In the genomic region with DNA sequence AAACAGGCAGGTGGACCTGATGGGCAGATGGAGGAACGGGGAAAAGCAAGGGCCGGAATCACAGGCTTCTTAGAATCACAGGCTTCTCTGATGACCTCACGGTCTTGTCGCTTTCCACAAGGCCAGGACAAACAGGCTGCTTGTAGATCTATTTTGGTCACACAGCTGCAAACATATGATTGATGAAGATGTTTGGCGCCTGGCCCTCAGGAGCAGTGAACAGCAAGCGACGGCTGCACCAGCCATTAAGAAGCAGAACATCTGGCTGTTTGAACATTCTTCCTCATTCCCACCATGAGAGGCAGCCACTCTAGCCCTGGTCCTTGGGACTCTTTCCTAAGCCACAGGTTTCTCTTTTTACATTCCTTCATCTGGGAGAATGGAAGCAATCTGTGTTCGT, we compare ENCODE assay signal across 11 mouse cellular contexts.
DNase-seq lines count a peak whose midpoint lies in the region; ATAC-seq and TF ChIP-seq lines count a peak whose summit lies in the region.
"Had no signal": no experiment of that assay in that cellular context is flagged by ENCODE, and none has a peak within 500 bp of the region (broad histone marks: within the 10 kb centered on the region; RNA-seq: fewer than 3 reads in every experiment).

No protein-coding gene starts in this region.

- peak; percentile 47; the same call in 1 of the 2 replicates for ATAC-seq in forebrain, embryonic 11.5 days (replicated peaks; ENCODE audit: low FRiP score)
- ATAC-seq in forebrain, embryonic 15.5 days (replicated peaks): no peak
- no peak for ATAC-seq in heart, embryonic 12.5 days (ENCODE audit: insufficient number of reproducible peaks, low FRiP score)
- ATAC-seq in limb, embryonic 14.5 days (ENCODE audit: low FRiP score, low read depth): peak; percentile 67
- no peak for ATAC-seq in liver, postnatal 0 days
- ATAC-seq: liver, embryonic 12.5 days had no signal

- H3K36me3 ChIP-seq in forebrain, embryonic 11.5 days (ENCODE audit: control insufficient read depth, insufficient read depth, low read length): no peaks in the 10 kb centered on the region
- no peaks in the 10 kb centered on the region for H3K36me3 ChIP-seq in forebrain, embryonic 15.5 days
- H3K36me3 ChIP-seq in heart, embryonic 12.5 days: no peaks in the 10 kb centered on the region
- no peaks in the 10 kb centered on the region; the same call in 1 of the 2 replicates for H3K36me3 ChIP-seq in limb, embryonic 14.5 days (ENCODE audit: control insufficient read depth, insufficient read depth, low read length)
- H3K36me3 ChIP-seq in liver, postnatal 0 days (replicated peaks; ENCODE audit: insufficient read depth, low read length): no peaks in the 10 kb centered on the region
- H3K36me3 ChIP-seq: hindbrain, embryonic 12.5 days; liver, embryonic 12.5 days; neural tube, embryonic 15.5 days had no signal

- no peak for DNase-seq in forebrain, embryonic 11.5 days (ENCODE audit: low spot score)
- DNase-seq in adrenal gland, postnatal 14 days: peak; percentile 70
- DNase-seq in limb, embryonic 14.5 days (ENCODE audit: low spot score): peak; percentile 55
- DNase-seq in embryo, embryonic 11 days: no peak
- DNase-seq in liver, postnatal 0 days: no peak
- DNase-seq in layer of hippocampus, adult 9-11 months: no peak

- H3K27me3 ChIP-seq in forebrain, embryonic 11.5 days (ENCODE audit: control insufficient read depth, insufficient read depth, low read length): no peaks in the 10 kb centered on the region
- no peaks in the 10 kb centered on the region for H3K27me3 ChIP-seq in forebrain, embryonic 15.5 days
- H3K27me3 ChIP-seq in heart, embryonic 12.5 days (replicated peaks): no peaks in the 10 kb centered on the region
- H3K27me3 ChIP-seq in limb, embryonic 14.5 days (ENCODE audit: control insufficient read depth, insufficient read depth, low read length): no peaks in the 10 kb centered on the region
- H3K27me3 ChIP-seq in liver, postnatal 0 days (ENCODE audit: insufficient read depth, low read length): no peaks in the 10 kb centered on the region
- H3K27me3 ChIP-seq: hindbrain, embryonic 12.5 days; liver, embryonic 12.5 days; neural tube, embryonic 15.5 days had no signal

- TF ChIP-seq POLR2A in limb, embryonic 14.5 days (IDR thresholded peaks at IDR 0.05; ENCODE audit: borderline replicate concordance, extremely low read depth, insufficient read depth, insufficient read length): no peak

- H3K4me3 ChIP-seq in forebrain, embryonic 11.5 days (ENCODE audit: low read depth, low read length): no peak overlapping the region
- H3K4me3 ChIP-seq in forebrain, embryonic 15.5 days: no peak overlapping the region
- H3K4me3 ChIP-seq in heart, embryonic 12.5 days: no peak overlapping the region
- H3K4me3 ChIP-seq in limb, embryonic 14.5 days (replicated peaks; ENCODE audit: low read length): no peak overlapping the region
- no peak overlapping the region for H3K4me3 ChIP-seq in liver, postnatal 0 days (ENCODE audit: low read depth, low read length)
- H3K4me3 ChIP-seq: hindbrain, embryonic 12.5 days; liver, embryonic 12.5 days; neural tube, embryonic 15.5 days had no signal

- H3K9ac ChIP-seq in forebrain, embryonic 11.5 days (ENCODE audit: low read length): no peak overlapping the region
- no peak overlapping the region for H3K9ac ChIP-seq in forebrain, embryonic 15.5 days (replicated peaks)
- H3K9ac ChIP-seq in heart, embryonic 12.5 days: no peak overlapping the region
- H3K9ac ChIP-seq in limb, embryonic 14.5 days (ENCODE audit: low read depth, low read length, severe bottlenecking): no peak overlapping the region
- H3K9ac ChIP-seq in liver, postnatal 0 days (replicated peaks): no peak overlapping the region
- H3K9ac ChIP-seq: hindbrain, embryonic 12.5 days; liver, embryonic 12.5 days; neural tube, embryonic 15.5 days had no signal

- H3K27ac ChIP-seq in forebrain, embryonic 11.5 days (ENCODE audit: low read depth, low read length): no peak overlapping the region
- H3K27ac ChIP-seq in forebrain, embryonic 15.5 days (replicated peaks): no peak overlapping the region
- H3K27ac ChIP-seq in heart, embryonic 12.5 days (ENCODE audit: poor library complexity, severe bottlenecking): peak overlapping the region; percentile 71
- no peak overlapping the region for H3K27ac ChIP-seq in limb, embryonic 14.5 days (replicated peaks; ENCODE audit: low read depth, low read length)
- H3K27ac ChIP-seq in liver, postnatal 0 days (ENCODE audit: low read depth): no peak overlapping the region
- H3K27ac ChIP-seq: hindbrain, embryonic 12.5 days; liver, embryonic 12.5 days; neural tube, embryonic 15.5 days had no signal

- no peak for TF ChIP-seq EP300 in liver, postnatal 0 days (IDR thresholded peaks at IDR 0.05; ENCODE audit: low read depth)

- H3K4me1 ChIP-seq in forebrain, embryonic 11.5 days (replicated peaks; ENCODE audit: control insufficient read depth, insufficient read depth, low read length): peaks cover 10% of the 10 kb centered on the region; the same call in 1 of the 2 replicates
- peaks cover 15% of the 10 kb centered on the region for H3K4me1 ChIP-seq in forebrain, embryonic 15.5 days
- H3K4me1 ChIP-seq in heart, embryonic 12.5 days (replicated peaks): peaks cover 52% of the 10 kb centered on the region
- H3K4me1 ChIP-seq in limb, embryonic 14.5 days (ENCODE audit: control insufficient read depth, insufficient read depth, low read length): no peaks in the 10 kb centered on the region; the same call in 1 of the 2 replicates
- H3K4me1 ChIP-seq in liver, postnatal 0 days (ENCODE audit: insufficient read depth): peaks cover 7% of the 10 kb centered on the region

- TF ChIP-seq CTCF in liver, postnatal 0 days (IDR thresholded peaks at IDR 0.05; ENCODE audit: low read depth): no peak

- H3K4me2 ChIP-seq in forebrain, embryonic 11.5 days (ENCODE audit: low read depth, low read length, severe bottlenecking): no peak overlapping the region
- no peak overlapping the region for H3K4me2 ChIP-seq in forebrain, embryonic 15.5 days (replicated peaks)
- peak overlapping the region; percentile 33 for H3K4me2 ChIP-seq in heart, embryonic 12.5 days
- no peak overlapping the region for H3K4me2 ChIP-seq in limb, embryonic 14.5 days (replicated peaks; ENCODE audit: low read depth, low read length, severe bottlenecking)
- H3K4me2 ChIP-seq in liver, postnatal 0 days (ENCODE audit: low read depth, low read length): no peak overlapping the region
- H3K4me2 ChIP-seq: hindbrain, embryonic 12.5 days; liver, embryonic 12.5 days; neural tube, embryonic 15.5 days had no signal

- WGBS in forebrain, embryonic 11.5 days: 66% methylated on average over 8 of the region's 8 CpGs
- WGBS in forebrain, embryonic 15.5 days: 54% methylated on average over 8 of the region's 8 CpGs
- 47% methylated on average over 8 of the region's 8 CpGs for WGBS in heart, embryonic 12.5 days
- WGBS in limb, embryonic 14.5 days: 64% methylated on average over 8 of the region's 8 CpGs
- WGBS in liver, postnatal 0 days (ENCODE audit: insufficient replicate concordance): 61% methylated on average over 8 of the region's 8 CpGs

- no peaks in the 10 kb centered on the region for H3K9me3 ChIP-seq in forebrain, embryonic 11.5 days (ENCODE audit: control insufficient read depth, low read length)
- H3K9me3 ChIP-seq in forebrain, embryonic 15.5 days: no peaks in the 10 kb centered on the region
- H3K9me3 ChIP-seq in heart, embryonic 12.5 days (replicated peaks): no peaks in the 10 kb centered on the region
- H3K9me3 ChIP-seq in limb, embryonic 14.5 days (ENCODE audit: control insufficient read depth, low read length): no peaks in the 10 kb centered on the region
- H3K9me3 ChIP-seq in liver, postnatal 0 days (ENCODE audit: low read length): no peaks in the 10 kb centered on the region
- H3K9me3 ChIP-seq: hindbrain, embryonic 12.5 days; liver, embryonic 12.5 days; neural tube, embryonic 15.5 days had no signal

Comparison
In these comparisons a context has a peak if more than half of its experiments do, and no peak if none do; other contexts are left out.
1. ATAC-seq: peak in forebrain, embryonic 11.5 days (single experiment) and limb, embryonic 14.5 days (single experiment); none in forebrain, embryonic 15.5 days (single experiment), heart, embryonic 12.5 days (single experiment) and liver, postnatal 0 days (single experiment).
2. DNase-seq: peak in adrenal gland, postnatal 14 days (single experiment) and limb, embryonic 14.5 days (single experiment); none in forebrain, embryonic 11.5 days (single experiment), embryo, embryonic 11 days (single experiment), liver, postnatal 0 days (single experiment) and layer of hippocampus, adult 9-11 months (single experiment).